Mouse (Mus musculus): Measurements from ENCODE around the gene Ndufaf3.

- no peak for TF ChIP-seq CTCF (IDR thresholded peaks at IDR 0.05)
- no peak for TF ChIP-seq EP300 (IDR thresholded peaks at IDR 0.05)
These were observed 741 bp upstream of the Ndufaf3 start for GRCm38 (mm10) chr9:108567931-108568419.

All from lung, postnatal 0 days (tissue).